Mouse (Mus musculus) MEL (cell line): ENCODE measurements around the gene Shf. TPM values are rescaled to one million over a fixed set of nuclear protein-coding genes. Genes with fewer than 3 reads are reported as not detected.

Source experiments
- DNase-seq: peaks from one replicate; pipeline ENCODE4 v3.0.0; 2011; ENCODE audit warnings: low read depth, low spot score
- H3K27ac ChIP-seq: 2 replicates; pipeline ENCODE4 v1.5.1; 2012; ENCODE audit warnings: low read depth, mild to moderate bottlenecking, control low read depth, low read length, moderate library complexity; ENCODE audit not compliant: control insufficient read depth
- H3K27me3 ChIP-seq, 2 experiments: fragments of 150-350 bp in 1 of 2; sonication (generic) in 1 of 2; 2 replicates each; pipeline ENCODE4 v1.6.1; 2012; ENCODE audit warnings: low read length in 2 of 2, mild to moderate bottlenecking in 2 of 2, improper control_type of control experiment in 1 of 2, moderate library complexity in 1 of 2; ENCODE audit not compliant: insufficient read depth in 2 of 2, control insufficient read depth in 1 of 2
- H3K36me3 ChIP-seq, 2 experiments: 2 replicates each; pipeline ENCODE4 v1.6.1; 2012 to 2014; ENCODE audit warnings: low read length in 2 of 2, improper control_type of control experiment in 1 of 2, inconsistent platforms in 1 of 2, mild to moderate bottlenecking in 1 of 2; ENCODE audit not compliant: insufficient read depth in 2 of 2, control insufficient read depth in 1 of 2
- H3K4me1 ChIP-seq, 2 experiments: fragments of 150-350 bp in 1 of 2; sonication (generic) in 1 of 2; 2 replicates each; pipeline ENCODE4 v1.6.1; 2012; ENCODE audit warnings: low read length in 2 of 2, improper control_type of control experiment in 1 of 2, mild to moderate bottlenecking in 1 of 2; ENCODE audit not compliant: insufficient read depth in 2 of 2, control insufficient read depth in 1 of 2
- H3K4me3 ChIP-seq, 2 experiments: fragments of 150-350 bp in 1 of 2; sonication (generic) in 1 of 2; 2 replicates each; pipeline ENCODE4 v1.5.1; 2012; ENCODE audit warnings: low read depth in 2 of 2, low read length in 2 of 2, mild to moderate bottlenecking in 2 of 2, moderate library complexity in 2 of 2, control low read depth in 1 of 2, improper control_type of control experiment in 1 of 2; ENCODE audit not compliant: control insufficient read depth in 1 of 2, insufficient read depth in 1 of 2
- H3K79me2 ChIP-seq: 2 replicates; pipeline ENCODE4 v1.6.1; 2012; ENCODE audit warnings: mild to moderate bottlenecking, low read length, moderate library complexity; ENCODE audit not compliant: control insufficient read depth, poor library complexity, insufficient read depth
- H3K9ac ChIP-seq: 2 replicates; pipeline ENCODE4 v1.6.1; 2012; ENCODE audit warnings: low read depth, mild to moderate bottlenecking, control low read depth, low read length, moderate library complexity; ENCODE audit not compliant: control insufficient read depth, poor library complexity, severe bottlenecking
- H3K9me3 ChIP-seq: fragments of 150-350 bp; sonication (generic); replicated peaks from 2 replicates; pipeline ENCODE4 v1.6.1; 2012; ENCODE audit warnings: mild to moderate bottlenecking, low read length, improper control_type of control experiment, moderate library complexity; ENCODE audit not compliant: insufficient read depth
- BHLHE40 ChIP-seq: IDR thresholded peaks from 2 replicates; pipeline ENCODE4 v1.6.1; 2012; ENCODE audit warnings: low read depth, mild to moderate bottlenecking, inconsistent platforms, low read length, improper control_type of control experiment, borderline replicate concordance
- CHD1 ChIP-seq: IDR thresholded peaks from 2 replicates; pipeline ENCODE4 v1.6.1; 2012; ENCODE audit warnings: low read depth, mild to moderate bottlenecking, inconsistent platforms, low read length, improper control_type of control experiment
- E2F4 ChIP-seq: IDR thresholded peaks from 2 replicates; pipeline ENCODE4 v1.6.1; 2011; ENCODE audit warnings: low read depth, low read length, improper control_type of control experiment, borderline replicate concordance
- ETS1 ChIP-seq: IDR thresholded peaks from 2 replicates; pipeline ENCODE4 v1.6.1; 2012; ENCODE audit warnings: low read depth, mild to moderate bottlenecking, inconsistent platforms, low read length, improper control_type of control experiment, moderate library complexity
- GABPA ChIP-seq: IDR thresholded peaks from 2 replicates; pipeline ENCODE4 v1.6.1; 2012; ENCODE audit warnings: low read depth, mild to moderate bottlenecking, inconsistent platforms, low read length, improper control_type of control experiment, moderate library complexity
- GATA1 ChIP-seq: IDR thresholded peaks from 2 replicates; pipeline ENCODE4 v1.6.1; 2011; ENCODE audit warnings: low read depth, low read length, improper control_type of control experiment
- HCFC1 ChIP-seq: IDR thresholded peaks from 2 replicates; pipeline ENCODE4 v1.6.1; 2012; ENCODE audit warnings: low read depth, mild to moderate bottlenecking, inconsistent platforms, low read length, improper control_type of control experiment, moderate library complexity
- KAT2A ChIP-seq: conservative IDR thresholded peaks from 2 replicates; pipeline ENCODE4 v1.6.1; 2012; ENCODE audit warnings: low read depth, low read length, improper control_type of control experiment, inconsistent platforms
- MAFK ChIP-seq: IDR thresholded peaks from 2 replicates; pipeline ENCODE4 v1.6.1; 2011; ENCODE audit warnings: low read depth, mild to moderate bottlenecking, low read length, improper control_type of control experiment, borderline replicate concordance
- MAZ ChIP-seq: IDR thresholded peaks from 2 replicates; pipeline ENCODE4 v1.6.1; 2012; ENCODE audit warnings: low read depth, mild to moderate bottlenecking, inconsistent platforms, low read length, improper control_type of control experiment
- MXI1 ChIP-seq: IDR thresholded peaks from 2 replicates; pipeline ENCODE4 v1.6.1; 2011; ENCODE audit warnings: mild to moderate bottlenecking, low read depth, low read length, improper control_type of control experiment
- MYB ChIP-seq: IDR thresholded peaks from 2 replicates; pipeline ENCODE4 v1.6.1; 2011; ENCODE audit warnings: mild to moderate bottlenecking, low read depth, low read length, improper control_type of control experiment
- NELFE ChIP-seq: IDR thresholded peaks from 2 replicates; pipeline ENCODE4 v1.6.1; 2011; ENCODE audit warnings: low read depth, low read length, improper control_type of control experiment
- POLR2A ChIP-seq, 2 experiments: IDR thresholded peaks; 2 replicates each; pipeline ENCODE4 v1.6.1; 2011 to 2012; ENCODE audit warnings: low read length in 2 of 2, mild to moderate bottlenecking in 2 of 2, control low read depth in 1 of 2, improper control_type of control experiment in 1 of 2, low read depth in 1 of 2, moderate library complexity in 1 of 2; ENCODE audit not compliant: control insufficient read depth in 1 of 2, insufficient read depth in 1 of 2, poor library complexity in 1 of 2
- RAD21 ChIP-seq: IDR thresholded peaks from 2 replicates; pipeline ENCODE4 v1.6.1; 2011; ENCODE audit warnings: mild to moderate bottlenecking, low read depth, low read length, improper control_type of control experiment
- SIN3A ChIP-seq: IDR thresholded peaks from 2 replicates; pipeline ENCODE4 v1.6.1; 2012; ENCODE audit warnings: low read length, improper control_type of control experiment, inconsistent platforms
- SMC3 ChIP-seq: IDR thresholded peaks from 2 replicates; pipeline ENCODE4 v1.6.1; 2011; ENCODE audit warnings: low read depth, low read length, improper control_type of control experiment
- TAL1 ChIP-seq: IDR thresholded peaks from 2 replicates; pipeline ENCODE4 v1.6.1; 2012; ENCODE audit warnings: mild to moderate bottlenecking, inconsistent platforms, low read length, moderate library complexity, mixed read lengths
- TBP ChIP-seq: IDR thresholded peaks from 2 replicates; pipeline ENCODE4 v1.8.0; 2011; ENCODE audit warnings: low read depth, low read length, improper control_type of control experiment
- TCF12 ChIP-seq: IDR thresholded peaks from 2 replicates; pipeline ENCODE4 v1.6.1; 2014; ENCODE audit warnings: low read depth, mild to moderate bottlenecking, inconsistent platforms, low read length, improper control_type of control experiment, moderate library complexity
- UBTF ChIP-seq: IDR thresholded peaks from 2 replicates; pipeline ENCODE4 v1.6.1; 2012; ENCODE audit warnings: low read depth, mild to moderate bottlenecking, inconsistent platforms, low read length, improper control_type of control experiment, moderate library complexity, borderline replicate concordance; ENCODE audit not compliant: insufficient read depth
- USF2 ChIP-seq, 2 experiments: IDR thresholded peaks; 2 replicates each; pipeline ENCODE4 v1.6.1; 2011 to 2012; ENCODE audit warnings: improper control_type of control experiment in 2 of 2, low read length in 2 of 2, borderline replicate concordance in 1 of 2, inconsistent platforms in 1 of 2, low read depth in 1 of 2, mild to moderate bottlenecking in 1 of 2; ENCODE audit not compliant: insufficient read depth in 1 of 2
- ZC3H11A ChIP-seq: IDR thresholded peaks from 2 replicates; pipeline ENCODE4 v1.6.1; 2012; ENCODE audit warnings: low read depth, mild to moderate bottlenecking, inconsistent platforms, low read length, improper control_type of control experiment
- ZMIZ1 ChIP-seq: IDR thresholded peaks from 2 replicates; pipeline ENCODE4 v1.6.1; 2012; ENCODE audit warnings: low read depth, mild to moderate bottlenecking, inconsistent platforms, low read length, improper control_type of control experiment, moderate library complexity
- ZNF384 ChIP-seq: IDR thresholded peaks from 2 replicates; pipeline ENCODE4 v1.6.1; 2012; ENCODE audit warnings: low read depth, mild to moderate bottlenecking, inconsistent platforms, low read length, improper control_type of control experiment
- polyA plus RNA-seq, 2 experiments: library from polyadenylated mRNA; stranded (reverse) in 1 of 2; unstranded in 1 of 2; fragments of >175 nt in 1 of 2; fragments of >200 nt in 1 of 2; gene quantifications; 2 replicates each; pipeline versions ENCODE4 v1.2.1 to v1.2.4; 2012; ENCODE audit warnings: low replicate concordance in 2 of 2, low read depth in 1 of 2; ENCODE audit not compliant: insufficient read length in 2 of 2, insufficient read depth in 1 of 2, missing spikeins in 1 of 2
- total RNA-seq: library from RNA; depleted of rRNA; stranded (reverse); fragments of 300-350 nt; gene quantifications from 2 replicates; pipeline ENCODE4 v1.2.3, GENCODE M21; 2012

Shf gene
- total and polyA plus RNA-seq, 3 experiments = 4.3 to 9.7 TPM; not detected in 1

- no peak for DNase-seq
- H3K27ac ChIP-seq = no peak overlapping the region
- no peak for TF ChIP-seq MXI1
- no peaks in the 10 kb centered on the region for H3K27me3 ChIP-seq
- H3K79me2 ChIP-seq = no peaks in the 10 kb centered on the region; the same call in 1 of the 2 replicates
- no peak overlapping the region for H3K4me3 ChIP-seq
- H3K9me3 ChIP-seq = no peaks in the 10 kb centered on the region
- no peak overlapping the region for H3K9ac ChIP-seq
- peaks cover 0 to 16% of the 10 kb centered on the region in 2 experiments; a peak in 2 of 4 replicates for H3K36me3 ChIP-seq
- H3K4me1 ChIP-seq = peaks cover 10 to 24% of the 10 kb centered on the region in 2 experiments
Observed at GRCm38 (mm10) chr2:122367181-122367580, 1.8 kb downstream of the Shf start.

- no peak overlapping the region for H3K9ac ChIP-seq
Observed at GRCm38 (mm10) chr2:122366706-122367105, 2.3 kb downstream of the Shf start.

GRCm38 (mm10) chr2:122366039-122366438, 2.9 kb downstream of the Shf start:
- Histone ChIP-seq H3K4me1 (peaks cover 10 to 24% of the 10 kb centered on the region in 2 experiments), H3K36me3 (peaks cover 0 to 16% of the 10 kb centered on the region in 2 experiments; a peak in 2 of 4 replicates), H3K9me3 (no peaks in the 10 kb centered on the region), H3K27ac (no peak overlapping the region), H3K79me2 (no peaks in the 10 kb centered on the region; the same call in 1 of the 2 replicates), H3K27me3 (no peaks in the 10 kb centered on the region), H3K4me3 (no peak overlapping the region), H3K9ac (no peak overlapping the region)
- no peak for DNase-seq
- TF ChIP-seq BHLHE40 = no peak
- no peak for TF ChIP-seq GATA1
- no peak for TF ChIP-seq TCF12
- no peak for TF ChIP-seq USF2 (IDR thresholded peaks at IDR 0.05; ENCODE audit: borderline replicate concordance in 1 of 2, insufficient read depth in 1 of 2, low read depth in 1 of 2, low read length in 2 of 2)
- TF ChIP-seq RAD21 = no peak
- no peak for TF ChIP-seq TBP
- TF ChIP-seq KAT2A = no peak
- no peak for TF ChIP-seq ZNF384
- TF ChIP-seq ZC3H11A = no peak
- no peak for TF ChIP-seq HCFC1
- TF ChIP-seq MAZ = no peak
- no peak for TF ChIP-seq NELFE

More at GRCm38 (mm10) chr2:122366706-122367105, 2.3 kb downstream of the Shf start:
- no peaks in the 10 kb centered on the region; the same call in 1 of the 2 replicates for H3K79me2 ChIP-seq
- no peak overlapping the region for H3K4me3 ChIP-seq
- no peaks in the 10 kb centered on the region for H3K27me3 ChIP-seq
- no peak for TF ChIP-seq UBTF
- TF ChIP-seq HCFC1 = no peak
- TF ChIP-seq SIN3A = no peak
- no peak for TF ChIP-seq MAZ
- no peak for TF ChIP-seq E2F4
- no peak for TF ChIP-seq SMC3
- no peak for TF ChIP-seq TAL1
- no peak for TF ChIP-seq KAT2A
- TF ChIP-seq MAFK = no peak
- no peak for TF ChIP-seq MYB
- TF ChIP-seq POLR2A (IDR thresholded peaks at IDR 0.05; ENCODE audit: control insufficient read depth in 1 of 2, insufficient read depth in 1 of 2, low read depth in 1 of 2, low read length in 2 of 2, poor library complexity in 1 of 2) = no peak
- no peak for TF ChIP-seq TBP
- TF ChIP-seq ZNF384 = no peak
- no peak for TF ChIP-seq GABPA
- TF ChIP-seq ETS1 = no peak
- TF ChIP-seq MXI1 = no peak
- TF ChIP-seq USF2 (IDR thresholded peaks at IDR 0.05; ENCODE audit: borderline replicate concordance in 1 of 2, insufficient read depth in 1 of 2, low read depth in 1 of 2, low read length in 2 of 2) = no peak
- no peak for TF ChIP-seq CHD1
- TF ChIP-seq ZMIZ1 = no peak
- DNase-seq = no peak
- peaks cover 10 to 24% of the 10 kb centered on the region in 2 experiments for H3K4me1 ChIP-seq
- peaks cover 0 to 16% of the 10 kb centered on the region in 2 experiments; a peak in 2 of 4 replicates for H3K36me3 ChIP-seq
- no peak overlapping the region for H3K27ac ChIP-seq
- no peaks in the 10 kb centered on the region for H3K9me3 ChIP-seq
